Mouse (Mus musculus) liver, embryonic 13.5 days (tissue): ENCODE measurements around the gene Doc2g. TPM values are rescaled to one million over a fixed set of nuclear protein-coding genes. Genes with fewer than 3 reads are reported as not detected.
"Not testable (repeated sequence)": the region's sequence is repeated elsewhere in the genome, so short reads cannot be mapped to it uniquely, and the experiment has no call there.

Source experiments
- ATAC-seq: fragments of 200-750 bp; cut with Nextera tagmentation; 2 replicates; pipeline ENCODE4 v1.8.0; 2017; ENCODE audit warnings: low read depth, mild to moderate bottlenecking, moderate number of reproducible peaks, moderate library complexity
- DNase-seq: peaks from one replicate; pipeline ENCODE4 v3.0.0; 2022
- H3K27ac ChIP-seq: fragments of 300-500 bp; sonication (generic); 2 replicates; pipeline ENCODE4 v1.5.1; 2015; ENCODE audit warnings: moderate library complexity, mild to moderate bottlenecking, inconsistent platforms
- H3K27me3 ChIP-seq: fragments of 300-500 bp; sonication (generic); 2 replicates; pipeline ENCODE4 v1.6.1; 2015; ENCODE audit warnings: mild to moderate bottlenecking, inconsistent platforms
- H3K36me3 ChIP-seq: fragments of 300-500 bp; sonication (generic); 2 replicates; pipeline ENCODE4 v1.6.1; 2015; ENCODE audit warnings: mild to moderate bottlenecking, inconsistent platforms
- H3K4me1 ChIP-seq: fragments of 300-500 bp; sonication (generic); replicated peaks from 2 replicates; pipeline ENCODE4 v1.6.1; 2015; ENCODE audit warnings: inconsistent platforms
- H3K4me2 ChIP-seq: fragments of 300-500 bp; sonication (generic); 2 replicates; pipeline ENCODE4 v1.6.1; 2015; ENCODE audit warnings: inconsistent platforms, mild to moderate bottlenecking, moderate library complexity
- H3K4me3 ChIP-seq: fragments of 300-500 bp; sonication (generic); replicated peaks from 2 replicates; pipeline ENCODE4 v1.5.1; 2015; ENCODE audit warnings: mild to moderate bottlenecking, inconsistent platforms
- H3K9ac ChIP-seq: fragments of 300-500 bp; sonication (generic); 2 replicates; pipeline ENCODE4 v1.6.1; 2015; ENCODE audit warnings: mild to moderate bottlenecking, inconsistent platforms
- H3K9me3 ChIP-seq: fragments of 300-500 bp; sonication (generic); replicated peaks from 2 replicates; pipeline ENCODE4 v1.6.1; 2016; ENCODE audit warnings: inconsistent platforms
- WGBS: fragments of 180-500 bp; shearing (Covaris S2); methylation state at CpG from one replicate; pipeline ENCODE4 v1.1.7; 2015; ENCODE audit not compliant: insufficient replicate concordance; 5-methylcytosine and 5-hydroxymethylcytosine counted together
- polyA plus RNA-seq: library from polyadenylated mRNA; unstranded; fragments of >200 nt; fragmentation: Nextera tagmentation; extraction: Ambion mirVana; gene quantifications from 2 replicates; pipeline ENCODE4 v1.2.1, GENCODE M21; 2015

Doc2g gene
- polyA plus RNA-seq, 1 experiment from 2014 or later = 0.80 TPM

DNA sequence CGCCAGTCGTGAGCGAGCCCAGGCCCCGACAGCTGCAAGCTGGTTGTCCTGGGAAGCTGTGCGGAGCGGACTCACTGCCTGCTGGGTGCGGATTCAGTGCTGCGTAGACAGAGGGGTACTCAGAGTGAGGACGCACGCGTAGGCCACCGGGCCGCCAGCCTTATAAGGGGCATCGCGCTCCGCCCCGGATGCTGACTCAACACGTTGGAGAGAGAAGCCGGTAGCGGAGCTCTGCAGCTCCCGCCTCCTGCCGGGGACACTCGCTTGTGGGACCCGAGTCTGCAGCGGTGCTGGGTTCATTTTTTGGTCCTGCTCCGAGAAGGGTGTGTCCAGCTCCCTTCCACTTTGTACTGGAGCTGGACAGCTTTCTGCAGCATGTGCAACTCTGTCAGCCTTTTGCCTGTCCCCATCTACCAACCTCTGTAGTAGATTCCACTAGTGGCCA lies 34.7 kb downstream of the Doc2g start, which contains the start of gene Gstp1:
Gstp1 (minus strand) TSS at position 198 of the 445 bp plus-strand sequence.
- Histone ChIP-seq H3K4me1 (peaks cover 48% of the 10 kb centered on the region), H3K27me3 (no peaks in the 10 kb centered on the region), H3K27ac (peak within 1 kb of the TSS; percentile 81), H3K4me3 (peak within 1 kb of the TSS; percentile 70), H3K9ac (peak within 1 kb of the TSS; percentile 84), H3K36me3 (peaks cover 9% of the 10 kb centered on the region; the same call in 1 of the 2 replicates), H3K4me2 (peak within 1 kb of the TSS; percentile 84), H3K9me3 (no peaks in the 10 kb centered on the region; the same call in 1 of the 2 replicates)
- 1% methylated on average over 26 of the region's 26 CpGs for WGBS
- DNase-seq (peak; percentile 81), ATAC-seq (peak; percentile 84)

- H3K4me3 ChIP-seq, H3K27ac ChIP-seq, H3K9me3 ChIP-seq, DNase-seq, H3K4me2 ChIP-seq, H3K9ac ChIP-seq, H3K27me3 ChIP-seq, ATAC-seq, H3K36me3 ChIP-seq: not testable (repeated sequence)
- 81% methylated on average over 5 of the region's 5 CpGs for WGBS
- H3K4me1 ChIP-seq = peaks cover 56% of the 10 kb centered on the region
These were observed 37.8 kb downstream of the Doc2g start for GRCm38 (mm10) chr19:4040941-4041340.

DNA sequence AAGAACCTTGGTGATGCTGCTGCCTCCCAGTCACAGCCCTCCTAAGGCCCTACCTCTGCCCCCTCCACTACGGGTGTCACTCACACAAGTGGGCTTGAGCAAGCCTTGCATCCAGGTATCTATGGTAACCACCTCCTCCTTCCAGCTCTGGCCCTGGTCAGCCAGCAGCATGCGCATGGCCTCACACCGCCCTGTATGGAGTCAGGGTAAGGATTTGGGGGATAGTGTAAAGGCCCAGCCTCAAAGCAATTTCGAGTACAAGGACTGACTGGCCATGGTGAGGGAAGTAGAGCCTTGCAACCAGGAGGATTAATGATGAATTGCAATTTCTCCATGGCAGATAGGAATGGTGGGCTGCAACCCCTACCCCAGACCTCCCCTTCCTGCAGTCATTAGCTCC lies 38.4 kb downstream of the Doc2g start:
- H3K4me2 ChIP-seq, H3K27me3 ChIP-seq, DNase-seq, H3K9ac ChIP-seq, H3K27ac ChIP-seq, H3K9me3 ChIP-seq, H3K4me3 ChIP-seq, ATAC-seq, H3K36me3 ChIP-seq: not testable (repeated sequence)
- H3K4me1 ChIP-seq = peaks cover 56% of the 10 kb centered on the region
- WGBS = 89% methylated on average over 3 of the region's 4 CpGs

DNA sequence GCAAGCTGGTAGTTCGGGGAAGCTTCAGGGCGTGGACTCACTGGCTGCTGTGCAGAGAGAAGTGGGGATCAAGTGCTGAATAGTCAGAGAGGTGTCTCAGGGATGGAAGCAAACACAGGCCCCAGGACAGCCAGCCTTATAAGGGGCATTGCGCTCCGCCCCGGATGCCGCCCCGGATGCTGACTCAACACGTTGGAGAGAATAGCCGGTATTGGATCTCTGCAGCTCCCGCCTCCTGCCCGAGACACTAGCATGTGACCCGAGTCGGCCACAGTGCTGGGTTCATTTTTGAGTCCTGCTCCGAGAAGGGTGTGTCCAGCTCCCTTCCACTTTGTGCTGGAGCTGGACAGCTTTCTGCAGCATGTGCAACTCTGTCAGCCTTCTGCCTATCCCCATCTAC lies 39.0 kb downstream of the Doc2g start:
- peaks cover 59% of the 10 kb centered on the region for H3K4me1 ChIP-seq
- no peak overlapping the region for H3K27ac ChIP-seq
- H3K9me3 ChIP-seq = no peaks in the 10 kb centered on the region
- H3K27me3 ChIP-seq = no peaks in the 10 kb centered on the region
- ATAC-seq (no peak), DNase-seq (peak; percentile 38)
- no peaks in the 10 kb centered on the region for H3K36me3 ChIP-seq
- WGBS = 61% methylated on average over 14 of the region's 14 CpGs
- H3K9ac ChIP-seq = no peak overlapping the region
- H3K4me2 ChIP-seq = no peak overlapping the region
- no peak overlapping the region for H3K4me3 ChIP-seq

- H3K36me3 ChIP-seq, DNase-seq, H3K4me3 ChIP-seq, H3K4me2 ChIP-seq, H3K27me3 ChIP-seq, ATAC-seq, H3K9ac ChIP-seq, H3K9me3 ChIP-seq: not testable (repeated sequence)
- Histone ChIP-seq H3K27ac (peak overlapping the region; percentile 21; the same call in 1 of the 2 replicates), H3K4me1 (peaks cover 56% of the 10 kb centered on the region)
- WGBS = 52% methylated on average over 5 of the region's 5 CpGs
These were observed 41.0 kb downstream of the Doc2g start for GRCm38 (mm10) chr19:4044109-4044508.

GRCm38 (mm10) chr19:4045966-4046865 lies 43.1 kb downstream of the Doc2g start, which contains the start of gene Gstp2:
Gene Gstp2, minus strand, starts transcription at chr19:4046023.
- peak; percentile 76 for DNase-seq
- H3K4me3 ChIP-seq = peak within 1 kb of the TSS; percentile 35

DNA sequence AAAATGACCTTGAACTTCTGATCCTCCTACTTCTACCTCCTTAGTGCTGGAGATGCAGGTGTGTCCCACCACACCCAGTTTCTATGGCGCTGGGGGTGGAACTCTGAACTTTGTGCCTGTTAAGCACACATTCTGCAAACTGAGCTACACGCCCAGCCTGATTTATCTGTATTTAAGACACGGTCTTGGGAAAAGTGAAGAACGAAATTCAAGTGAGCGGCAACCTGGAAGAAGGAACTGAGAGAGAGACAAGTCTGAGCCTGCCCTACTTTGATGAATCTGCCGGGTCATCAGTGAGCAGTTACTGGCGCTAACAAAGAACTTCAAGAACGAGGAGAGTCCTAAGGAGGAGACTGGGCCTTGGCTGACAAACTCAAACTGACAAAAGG lies 43.7 kb downstream of the Doc2g start:
- H3K36me3 ChIP-seq = no peaks in the 10 kb centered on the region
- H3K4me1 ChIP-seq = peaks cover 55% of the 10 kb centered on the region
- no peaks in the 10 kb centered on the region for H3K9me3 ChIP-seq
- DNase-seq (peak; percentile 67), ATAC-seq (peak; percentile 80)
- no peaks in the 10 kb centered on the region for H3K27me3 ChIP-seq
- peak overlapping the region; percentile 35 for H3K4me3 ChIP-seq
- H3K4me2 ChIP-seq = peak overlapping the region; percentile 69
- peak overlapping the region; percentile 63 for H3K9ac ChIP-seq
- 35% methylated on average over 8 of the region's 8 CpGs for WGBS
- peak overlapping the region; percentile 98 for H3K27ac ChIP-seq

More at GRCm38 (mm10) chr19:4045966-4046865, 43.1 kb downstream of the Doc2g start, which contains the start of gene Gstp2:
- whole genome bisulfite sequencing = 43% methylated on average over 16 of the region's 16 CpGs
- peak within 1 kb of the TSS; percentile 69 for H3K4me2 ChIP-seq
- peaks cover 56% of the 10 kb centered on the region for H3K4me1 ChIP-seq
- no peaks in the 10 kb centered on the region for H3K9me3 ChIP-seq
- no peaks in the 10 kb centered on the region for H3K27me3 ChIP-seq
- no peaks in the 10 kb centered on the region for H3K36me3 ChIP-seq
- ATAC-seq = peak; percentile 79
- peak within 1 kb of the TSS; percentile 63 for H3K9ac ChIP-seq
- peak within 1 kb of the TSS; percentile 98 for H3K27ac ChIP-seq

DNA sequence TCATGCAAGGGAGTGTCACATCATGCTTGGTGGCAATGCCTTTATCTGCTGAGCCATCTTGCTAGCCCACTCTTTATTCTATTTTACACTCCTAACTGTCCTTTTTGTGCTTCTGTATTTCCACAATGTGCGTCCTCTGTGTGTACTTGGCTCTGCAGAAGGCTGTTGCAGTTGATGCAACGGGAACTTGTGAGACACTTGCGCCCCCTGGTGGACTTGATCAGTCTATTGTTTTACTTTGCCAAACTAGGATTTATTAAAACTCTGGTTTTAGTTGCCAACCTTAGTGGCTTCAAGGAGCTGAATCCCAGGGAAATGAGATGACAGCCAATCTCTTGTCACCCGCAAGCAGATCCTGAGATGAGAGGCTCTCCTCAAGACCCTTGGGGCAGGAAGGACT lies 44.7 kb downstream of the Doc2g start:
- peak overlapping the region; percentile 35; the same call in 1 of the 2 replicates for H3K4me3 ChIP-seq
- no peak for ATAC-seq

DNA sequence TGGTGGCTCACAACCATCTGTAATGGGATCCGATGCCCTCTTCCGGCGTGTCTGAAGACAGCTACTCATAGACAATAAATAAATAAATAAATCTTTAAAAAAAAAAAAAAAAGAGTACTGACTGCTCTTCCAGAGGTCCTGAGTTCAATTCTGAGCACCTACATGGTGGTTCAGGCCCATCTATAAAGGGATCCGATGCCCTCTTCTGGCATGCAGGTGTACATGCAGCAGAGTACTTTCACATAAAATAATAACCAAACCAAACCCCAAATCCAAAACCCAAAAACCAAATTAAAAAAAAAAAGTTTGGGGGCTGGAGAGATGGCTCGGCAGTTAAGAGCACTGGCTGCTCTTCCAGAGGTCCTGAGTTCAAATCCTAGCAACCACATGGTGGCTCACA lies 46.0 kb downstream of the Doc2g start:
- H3K9me3 ChIP-seq, H3K4me2 ChIP-seq, ATAC-seq, DNase-seq, H3K36me3 ChIP-seq, H3K27ac ChIP-seq, H3K27me3 ChIP-seq, H3K4me3 ChIP-seq, H3K9ac ChIP-seq: not testable (repeated sequence)
- 66% methylated on average over 5 of the region's 5 CpGs for WGBS
- peaks cover 45% of the 10 kb centered on the region for H3K4me1 ChIP-seq

More for the DNA sequence above, 44.7 kb downstream of the Doc2g start:
- no peaks in the 10 kb centered on the region for H3K36me3 ChIP-seq
- peaks cover 52% of the 10 kb centered on the region for H3K4me1 ChIP-seq
- peak overlapping the region; percentile 69 for H3K4me2 ChIP-seq
- DNase-seq = peak; percentile 72
- 14% methylated on average over 4 of the region's 4 CpGs for WGBS
- no peaks in the 10 kb centered on the region for H3K27me3 ChIP-seq
- 0 out of 2 replicates have a peak overlapping the region, but pooled peaks have one; percentile 63 for H3K9ac ChIP-seq
- H3K27ac ChIP-seq = peak overlapping the region; percentile 98; the same call in 1 of the 2 replicates
- H3K9me3 ChIP-seq = no peaks in the 10 kb centered on the region

GRCm38 (mm10) chr19:4051016-4051415 lies 47.9 kb downstream of the Doc2g start:
- no peak overlapping the region for H3K4me3 ChIP-seq
- WGBS = 84% methylated on average over 5 of the region's 5 CpGs
- no peaks in the 10 kb centered on the region for H3K27me3 ChIP-seq
- H3K9me3 ChIP-seq = no peaks in the 10 kb centered on the region
- peaks cover 41% of the 10 kb centered on the region for H3K4me1 ChIP-seq
- no peaks in the 10 kb centered on the region for H3K36me3 ChIP-seq
- DNase-seq = no peak
- H3K27ac ChIP-seq = no peak overlapping the region
- no peak for ATAC-seq
- H3K9ac ChIP-seq = no peak overlapping the region
- no peak overlapping the region for H3K4me2 ChIP-seq

- Histone ChIP-seq H3K4me2 (no peak overlapping the region), H3K27ac (no peak overlapping the region), H3K4me1 (peaks cover 41% of the 10 kb centered on the region), H3K36me3 (no peaks in the 10 kb centered on the region), H3K4me3 (no peak overlapping the region), H3K9ac (no peak overlapping the region), H3K9me3 (no peaks in the 10 kb centered on the region), H3K27me3 (no peaks in the 10 kb centered on the region)
- peak; percentile 48 for DNase-seq
- WGBS = 49% methylated on average over 10 of the region's 10 CpGs
- ATAC-seq = no peak
These were observed 48.8 kb downstream of the Doc2g start for GRCm38 (mm10) chr19:4051741-4052515.
